In the genomic region with DNA sequence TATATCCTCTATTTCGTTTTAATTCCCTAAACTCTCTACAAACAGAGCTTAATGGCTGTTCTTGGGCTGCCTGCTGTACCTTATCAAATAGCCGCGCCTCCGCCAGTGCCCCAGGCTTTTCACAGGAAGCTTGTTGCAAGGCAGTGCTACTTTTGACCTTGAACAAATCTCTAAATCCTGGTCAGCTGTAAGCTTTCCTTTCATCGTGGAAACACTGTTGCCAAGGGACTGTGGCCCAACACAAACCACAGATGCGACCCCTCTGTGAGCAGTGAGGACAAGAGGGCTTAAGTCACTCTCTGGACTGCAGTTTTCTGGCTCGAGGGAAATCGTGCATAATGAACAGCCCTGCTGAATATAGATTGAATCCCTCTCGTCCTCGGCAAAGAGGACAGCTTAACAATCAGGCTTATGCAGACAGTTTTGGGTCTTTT, we compare ENCODE assay signal across 9 mouse cellular contexts.
DNase-seq lines count a peak whose midpoint lies in the region; ATAC-seq and TF ChIP-seq lines count a peak whose summit lies in the region.
"Had no signal": no experiment of that assay in that cellular context is flagged by ENCODE, and none has a peak within 500 bp of the region (broad histone marks: within the 10 kb centered on the region; RNA-seq: fewer than 3 reads in every experiment).

No protein-coding gene starts in this region.

- TF ChIP-seq POLR2A in heart, adult 2 months (IDR thresholded peaks at IDR 0.05; ENCODE audit: insufficient read depth, low read depth, low read length): no peak

- TF ChIP-seq CTCF in heart, adult 2 months (IDR thresholded peaks at IDR 0.05): no peak

- H3K36me3 ChIP-seq in heart, embryonic 13.5 days: no peaks in the 10 kb centered on the region
- no peaks in the 10 kb centered on the region for H3K36me3 ChIP-seq in heart, adult 2 months (ENCODE audit: control insufficient read depth, insufficient read depth, low read length)
- H3K36me3 ChIP-seq in forebrain, embryonic 10.5 days (replicated peaks): no peaks in the 10 kb centered on the region
- no peaks in the 10 kb centered on the region for H3K36me3 ChIP-seq in neural tube, embryonic 15.5 days
- H3K36me3 ChIP-seq: liver, embryonic 15.5 days had no signal

- H3K4me1 ChIP-seq in heart, embryonic 13.5 days: peaks cover 19% of the 10 kb centered on the region
- 0 out of 2 replicates have a peak, but pooled peaks cover 1% of the 10 kb centered on the region for H3K4me1 ChIP-seq in heart, adult 2 months (ENCODE audit: control insufficient read depth, insufficient read depth, low read length)
- peaks cover 17% of the 10 kb centered on the region for H3K4me1 ChIP-seq in forebrain, embryonic 10.5 days
- peaks cover 12% of the 10 kb centered on the region; the same call in 1 of the 2 replicates for H3K4me1 ChIP-seq in neural tube, embryonic 15.5 days

- H3K27me3 ChIP-seq in heart, embryonic 13.5 days (replicated peaks): no peaks in the 10 kb centered on the region
- H3K27me3 ChIP-seq in heart, adult 2 months (ENCODE audit: control insufficient read depth, insufficient read depth, low read length): no peaks in the 10 kb centered on the region
- peaks cover 5% of the 10 kb centered on the region; the same call in 1 of the 2 replicates for H3K27me3 ChIP-seq in forebrain, embryonic 10.5 days (ENCODE audit: poor library complexity, severe bottlenecking)
- no peaks in the 10 kb centered on the region for H3K27me3 ChIP-seq in neural tube, embryonic 15.5 days (replicated peaks)
- H3K27me3 ChIP-seq: liver, embryonic 15.5 days had no signal

- H3K9ac ChIP-seq in heart, embryonic 13.5 days: 0 out of 2 replicates have a peak overlapping the region, but pooled peaks have one; percentile 17
- no peak overlapping the region for H3K9ac ChIP-seq in heart, adult 2 months (ENCODE audit: low read depth, low read length)
- H3K9ac ChIP-seq in neural tube, embryonic 15.5 days (replicated peaks): no peak overlapping the region
- H3K9ac ChIP-seq: liver, embryonic 15.5 days had no signal

- intact Hi-C loops in heart, adult 2 months (cut with DNase I): no loop called here

- no peak; the same call in 1 of the 2 replicates for ATAC-seq in heart, embryonic 13.5 days (ENCODE audit: extremely low read depth, insufficient number of reproducible peaks, low FRiP score, low TSS enrichment)
- ATAC-seq in neural tube, embryonic 15.5 days (ENCODE audit: low FRiP score): peak; percentile 53; the same call in 1 of the 2 replicates

- peak overlapping the region; percentile 50 for H3K4me2 ChIP-seq in heart, embryonic 13.5 days
- no peak overlapping the region for H3K4me2 ChIP-seq in neural tube, embryonic 15.5 days
- H3K4me2 ChIP-seq: liver, embryonic 15.5 days had no signal

- H3K27ac ChIP-seq in heart, embryonic 13.5 days (replicated peaks): peak overlapping the region; percentile 65
- no peak overlapping the region for H3K27ac ChIP-seq in heart, adult 2 months
- H3K27ac ChIP-seq in forebrain, embryonic 10.5 days: no peak overlapping the region
- H3K27ac ChIP-seq in neural tube, embryonic 15.5 days (replicated peaks): no peak overlapping the region
- H3K27ac ChIP-seq: liver, embryonic 15.5 days had no signal

- DNase-seq in heart, adult 2 months: no peak
- peak; percentile 33 for DNase-seq in forebrain, embryonic 10.5 days (ENCODE audit: extremely low spot score, low spot score)
- peak; percentile 23 to 30 for DNase-seq in kidney, adult 8-10 months
- DNase-seq in right cerebral cortex, postnatal 25 days: no peak
- DNase-seq in Muller cell, postnatal 12 days (ENCODE audit: inconsistent ontology term): no peak
- DNase-seq in layer of hippocampus, adult 9-10 months (ENCODE audit: low spot score): no peak

- TF ChIP-seq EP300 in heart, adult 2 months (IDR thresholded peaks at IDR 0.05; ENCODE audit: insufficient read depth, low read depth, low read length): no peak

- H3K4me3 ChIP-seq in heart, embryonic 13.5 days: 0 out of 2 replicates have a peak overlapping the region, but pooled peaks have one; percentile 1
- no peak overlapping the region for H3K4me3 ChIP-seq in heart, adult 2 months
- H3K4me3 ChIP-seq in forebrain, embryonic 10.5 days: no peak overlapping the region
- H3K4me3 ChIP-seq in neural tube, embryonic 15.5 days (replicated peaks): no peak overlapping the region
- H3K4me3 ChIP-seq: liver, embryonic 15.5 days had no signal

- H3K9me3 ChIP-seq in heart, embryonic 13.5 days: no peaks in the 10 kb centered on the region
- H3K9me3 ChIP-seq in forebrain, embryonic 10.5 days: no peaks in the 10 kb centered on the region
- no peaks in the 10 kb centered on the region for H3K9me3 ChIP-seq in neural tube, embryonic 15.5 days (replicated peaks)
- H3K9me3 ChIP-seq: liver, embryonic 15.5 days had no signal

- no peaks in the 10 kb centered on the region for H3K79me2 ChIP-seq in heart, adult 2 months (replicated peaks; ENCODE audit: control insufficient read depth, insufficient read depth, low read length)

- WGBS in heart, embryonic 13.5 days: 4% methylated on average over 10 of the region's 10 CpGs
- 7% methylated on average over 10 of the region's 10 CpGs for WGBS in heart, adult 2 months
- 30% methylated on average over 10 of the region's 10 CpGs for WGBS in forebrain, embryonic 10.5 days
- WGBS in neural tube, embryonic 15.5 days: 17% methylated on average over 10 of the region's 10 CpGs

Comparison
In these comparisons a context has a peak if more than half of its experiments do, and no peak if none do; other contexts are left out.
1. DNase-seq: peak in forebrain, embryonic 10.5 days (single experiment) and kidney, adult 8-10 months (2 of 2); none in heart, adult 2 months (0 of 2), right cerebral cortex, postnatal 25 days (single experiment), Muller cell, postnatal 12 days (single experiment) and layer of hippocampus, adult 9-10 months (single experiment).